Mouse (Mus musculus): Measurements from ENCODE around the gene Gdf2. TPM values are rescaled to one million over a fixed set of nuclear protein-coding genes. Genes with fewer than 3 reads are reported as not detected.

The Gdf2 gene
- polyA plus RNA-seq, 1 experiment from 2014 or later, result 0.05 TPM

Other genes starting within 250 kb of the Gdf2 start
- 8.8 and 9.4 TPM in 2 replicates for gene Gdf10, start 17.5 kb upstream of the Gdf2 start, polyA plus RNA-seq (2014; fragmentation: Nextera tagmentation; extraction: Ambion mirVana)
- gene Rbp3, start 13.0 kb downstream of the Gdf2 start, polyA plus RNA-seq (2014; fragmentation: Nextera tagmentation; extraction: Ambion mirVana), result not detected in 2 replicates
- 0.50 and 0.60 TPM in 2 replicates for gene Zfp488, start 37.7 kb downstream of the Gdf2 start, polyA plus RNA-seq (2014; fragmentation: Nextera tagmentation; extraction: Ambion mirVana)
- gene Gm30083, start 74.1 kb downstream of the Gdf2 start, polyA plus RNA-seq (2014; fragmentation: Nextera tagmentation; extraction: Ambion mirVana), result not detected in 2 replicates
- not detected in 2 replicates for gene Gm5460, start 75.7 kb downstream of the Gdf2 start, polyA plus RNA-seq (2014; fragmentation: Nextera tagmentation; extraction: Ambion mirVana)
- not detected in 2 replicates for gene Antxrl, start 111.7 kb downstream of the Gdf2 start, polyA plus RNA-seq (2014; fragmentation: Nextera tagmentation; extraction: Ambion mirVana)
- gene Anxa8, start 144.9 kb downstream of the Gdf2 start, polyA plus RNA-seq (2014; fragmentation: Nextera tagmentation; extraction: Ambion mirVana), result 0.67 and 1.1 TPM in 2 replicates
- 0.89 and 1.3 TPM in 2 replicates for gene A630023A22Rik, start 161.7 kb downstream of the Gdf2 start, polyA plus RNA-seq (2014; fragmentation: Nextera tagmentation; extraction: Ambion mirVana)
- gene Npy4r, start 211.4 kb downstream of the Gdf2 start, polyA plus RNA-seq (2014; fragmentation: Nextera tagmentation; extraction: Ambion mirVana), result 0.14 and 0.48 TPM in 2 replicates

Measured in intestine, embryonic 14.5 days (tissue).